Mouse (Mus musculus) ES-Bruce4 (cell line): ENCODE results near the gene Avil.

Experiments
- CTCF ChIP-seq: IDR thresholded peaks from one replicate; pipeline ENCODE4 v1.8.1; 2011; ENCODE audit warnings: low read depth, low read length
- EP300 ChIP-seq: IDR thresholded peaks from 2 replicates; pipeline ENCODE4 v1.6.1; 2011; ENCODE audit warnings: low read depth, low read length; ENCODE audit not compliant: insufficient read depth
- POLR2A ChIP-seq: IDR thresholded peaks from one replicate; pipeline ENCODE4 v1.8.1; 2011; ENCODE audit warnings: low read length; ENCODE audit not compliant: insufficient read depth

GRCm38 (mm10) chr10:127000529-127000928 lies at the start of gene Avil:
- TF ChIP-seq POLR2A: no peak
- no peak for TF ChIP-seq CTCF
- no peak for TF ChIP-seq EP300
